8 mouse cellular contexts compared by ENCODE assay signal in genomic region chr13:35798645-35799044, GRCm38 (mm10).
A peak's percentile ranks its signal among the peaks of the same experiment; 100 is the strongest.
DNase-seq lines count a peak whose midpoint lies in the region; ATAC-seq and TF ChIP-seq lines count a peak whose summit lies in the region.
"Had no signal": no experiment of that assay in that cellular context is flagged by ENCODE, and none has a peak within 500 bp of the region (broad histone marks: within the 10 kb centered on the region; RNA-seq: fewer than 3 reads in every experiment).

No protein-coding gene starts in this region.

- no peak for ATAC-seq in lung, embryonic 14.5 days (ENCODE audit: insufficient read depth)

- in situ Hi-C loops in ES-E14 (cut with MboI; ENCODE audit: low sequenced_read_pairs in 2 of 2, unreplicated experiment in 2 of 2): no loop called here

- no peak for TF ChIP-seq POLR2A in brain, embryonic 14.5 days (IDR thresholded peaks at IDR 0.05; ENCODE audit: borderline replicate concordance, extremely low read depth, insufficient read depth, insufficient read length, poor library complexity, severe bottlenecking)

- no peak overlapping the region for H3K4me2 ChIP-seq in lung, embryonic 14.5 days
- H3K4me2 ChIP-seq: embryonic facial prominence, embryonic 15.5 days had no signal

- TF ChIP-seq CTCF in brain, embryonic 14.5 days (IDR thresholded peaks at IDR 0.05; ENCODE audit: borderline replicate concordance, extremely low read depth, insufficient read depth, insufficient read length): peak; percentile 56; the same call in 1 of the 2 replicates
- TF ChIP-seq CTCF in lung, embryonic 14.5 days (IDR thresholded peaks at IDR 0.05; ENCODE audit: low read depth): peak; percentile 59

- H3K9ac ChIP-seq in ES-E14 (ENCODE audit: insufficient read depth, low read depth, low read length, poor library complexity, severe bottlenecking): no peak overlapping the region
- no peak overlapping the region for H3K9ac ChIP-seq in lung, embryonic 14.5 days
- H3K9ac ChIP-seq: embryonic facial prominence, embryonic 15.5 days had no signal

- no peaks in the 10 kb centered on the region for H3K36me3 ChIP-seq in ES-E14 (ENCODE audit: control insufficient read depth, insufficient read depth, low read length, poor library complexity, severe bottlenecking)
- no peaks in the 10 kb centered on the region for H3K36me3 ChIP-seq in lung, embryonic 14.5 days (ENCODE audit: insufficient read depth)
- H3K36me3 ChIP-seq: embryonic facial prominence, embryonic 15.5 days had no signal

- peak; percentile 46 for DNase-seq in layer of hippocampus, adult 11-12 months (ENCODE audit: low spot score)
- DNase-seq in layer of hippocampus, adult 9-10 months (ENCODE audit: low spot score): no peak
- DNase-seq in ES-E14 (ENCODE audit: low read depth, low spot score): peak; percentile 35
- peak; percentile 60 for DNase-seq in brain, embryonic 14.5 days (ENCODE audit: low read depth)
- peak; percentile 26 to 35 for DNase-seq in frontal cortex, postnatal 25 days (ENCODE audit: low spot score in 2 of 2)
- DNase-seq in lung, embryonic 14.5 days: peak; percentile 66
- peak; percentile 49 for DNase-seq in thymus, postnatal 25 days

- no peaks in the 10 kb centered on the region for H3K27me3 ChIP-seq in lung, embryonic 14.5 days (ENCODE audit: insufficient read depth, low read length)
- H3K27me3 ChIP-seq: embryonic facial prominence, embryonic 15.5 days had no signal

- peaks cover 0 to 24% of the 10 kb centered on the region in 2 experiments; a peak in 2 of 4 replicates for H3K4me1 ChIP-seq in ES-E14 (ENCODE audit: control insufficient read depth in 2 of 2, insufficient read depth in 2 of 2, low read length in 2 of 2, poor library complexity in 1 of 2)
- H3K4me1 ChIP-seq in lung, embryonic 14.5 days (ENCODE audit: insufficient read depth): peaks cover 10% of the 10 kb centered on the region

- WGBS in lung, embryonic 14.5 days: 49% methylated on average over 9 of the region's 9 CpGs

- no peak overlapping the region for H3K4me3 ChIP-seq in ES-E14 (ENCODE audit: insufficient read depth in 1 of 2, low read depth in 1 of 2, low read length in 2 of 2, poor library complexity in 1 of 2, severe bottlenecking in 1 of 2)
- H3K4me3 ChIP-seq in lung, embryonic 14.5 days (ENCODE audit: low read depth, low read length): no peak overlapping the region
- H3K4me3 ChIP-seq: embryonic facial prominence, embryonic 15.5 days had no signal

- no peak overlapping the region for H3K27ac ChIP-seq in ES-E14 (ENCODE audit: insufficient read depth, low read depth, low read length, poor library complexity, severe bottlenecking)
- no peak overlapping the region for H3K27ac ChIP-seq in lung, embryonic 14.5 days (ENCODE audit: low read depth)
- H3K27ac ChIP-seq: embryonic facial prominence, embryonic 15.5 days had no signal

- no peaks in the 10 kb centered on the region for H3K9me3 ChIP-seq in ES-E14 (ENCODE audit: control insufficient read depth, insufficient read depth, low read depth, low read length)
- H3K9me3 ChIP-seq in lung, embryonic 14.5 days (ENCODE audit: low read depth, low read length): no peaks in the 10 kb centered on the region
- H3K9me3 ChIP-seq: embryonic facial prominence, embryonic 15.5 days had no signal

TF ChIP-seq in ES-E14, 5 proteins besides CTCF, POLR2A, EP300 and RAD21:
- TF ChIP-seq HCFC1 (IDR thresholded peaks at IDR 0.05; ENCODE audit: borderline replicate concordance, insufficient read depth, low read length) (no peak), ZC3H11A (IDR thresholded peaks at IDR 0.05; ENCODE audit: borderline replicate concordance, low read depth, low read length) (no peak), MAFK (IDR thresholded peaks at IDR 0.05; ENCODE audit: insufficient read depth, low read depth, low read length) (no peak), ZNF384 (IDR thresholded peaks at IDR 0.05; ENCODE audit: low read depth, low read length) (no peak), CHD2 (IDR thresholded peaks at IDR 0.05; ENCODE audit: low read depth, low read length) (no peak)
